Mouse (Mus musculus): Measurements from ENCODE around the gene Adgrg3. TPM values are rescaled to one million over a fixed set of nuclear protein-coding genes. Genes with fewer than 3 reads are reported as not detected.

The Adgrg3 gene
- polyA plus RNA-seq, 1 experiment from 2014 or later, result 3.8 TPM

- Histone ChIP-seq H3K9ac (replicated peaks; ENCODE audit: low read depth, low read length) (no peak overlapping the region), H3K4me2 (replicated peaks; ENCODE audit: low read depth, low read length) (no peak overlapping the region), H3K4me1 (ENCODE audit: control insufficient read depth, insufficient read depth, low read length) (peaks cover 31% of the 10 kb centered on the region), H3K36me3 (ENCODE audit: control insufficient read depth, insufficient read depth, low read length) (no peaks in the 10 kb centered on the region), H3K27ac (ENCODE audit: low read length) (no peak overlapping the region), H3K4me3 (ENCODE audit: low read depth, low read length) (no peak overlapping the region), H3K9me3 (ENCODE audit: control insufficient read depth, low read depth, low read length) (no peaks in the 10 kb centered on the region), H3K27me3 (ENCODE audit: control insufficient read depth, insufficient read depth, low read length) (no peaks in the 10 kb centered on the region)
- WGBS, result 45% methylated on average over 11 of the region's 11 CpGs
- ATAC-seq (ENCODE audit: insufficient number of reproducible peaks, insufficient read depth, low FRiP score, low read depth), result no peak
These were observed 26.7 kb upstream of the Adgrg3 start for GRCm38 (mm10) chr8:94990598-94991453.

GRCm38 (mm10) chr8:94991454-94991994 is 26.0 kb upstream of the Adgrg3 start:
- Histone ChIP-seq H3K36me3 (ENCODE audit: control insufficient read depth, insufficient read depth, low read length) (no peaks in the 10 kb centered on the region), H3K27ac (ENCODE audit: low read length) (no peak overlapping the region), H3K4me1 (ENCODE audit: control insufficient read depth, insufficient read depth, low read length) (peaks cover 31% of the 10 kb centered on the region), H3K27me3 (ENCODE audit: control insufficient read depth, insufficient read depth, low read length) (no peaks in the 10 kb centered on the region), H3K4me3 (ENCODE audit: low read depth, low read length) (no peak overlapping the region), H3K9ac (replicated peaks; ENCODE audit: low read depth, low read length) (no peak overlapping the region), H3K4me2 (replicated peaks; ENCODE audit: low read depth, low read length) (no peak overlapping the region), H3K9me3 (ENCODE audit: control insufficient read depth, low read depth, low read length) (no peaks in the 10 kb centered on the region)
- WGBS, result 78% methylated on average over 9 of the region's 9 CpGs
- ATAC-seq (ENCODE audit: insufficient number of reproducible peaks, insufficient read depth, low FRiP score, low read depth), result no peak

- peaks cover 31% of the 10 kb centered on the region for H3K4me1 ChIP-seq (ENCODE audit: control insufficient read depth, insufficient read depth, low read length)
- H3K27ac ChIP-seq (ENCODE audit: low read length), result peak overlapping the region; percentile 44; the same call in 1 of the 2 replicates
- H3K9me3 ChIP-seq (ENCODE audit: control insufficient read depth, low read depth, low read length), result no peaks in the 10 kb centered on the region
- WGBS, result 79% methylated on average over 4 of the region's 4 CpGs
- H3K4me3 ChIP-seq (ENCODE audit: low read depth, low read length), result no peak overlapping the region
- H3K4me2 ChIP-seq (replicated peaks; ENCODE audit: low read depth, low read length), result no peak overlapping the region
- H3K9ac ChIP-seq (replicated peaks; ENCODE audit: low read depth, low read length), result no peak overlapping the region
- no peak for ATAC-seq (ENCODE audit: insufficient number of reproducible peaks, insufficient read depth, low FRiP score, low read depth)
- no peaks in the 10 kb centered on the region for H3K27me3 ChIP-seq (ENCODE audit: control insufficient read depth, insufficient read depth, low read length)
- H3K36me3 ChIP-seq (ENCODE audit: control insufficient read depth, insufficient read depth, low read length), result no peaks in the 10 kb centered on the region
These were observed 25.5 kb upstream of the Adgrg3 start for GRCm38 (mm10) chr8:94992010-94992409.

GRCm38 (mm10) chr8:94992534-94992933 is 25.0 kb upstream of the Adgrg3 start:
- H3K9me3 ChIP-seq (ENCODE audit: control insufficient read depth, low read depth, low read length), result no peaks in the 10 kb centered on the region
- H3K27me3 ChIP-seq (ENCODE audit: control insufficient read depth, insufficient read depth, low read length), result no peaks in the 10 kb centered on the region
- H3K4me3 ChIP-seq (ENCODE audit: low read depth, low read length), result no peak overlapping the region
- H3K9ac ChIP-seq (replicated peaks; ENCODE audit: low read depth, low read length), result no peak overlapping the region
- H3K27ac ChIP-seq (ENCODE audit: low read length), result peak overlapping the region; percentile 44; the same call in 1 of the 2 replicates
- no peak for ATAC-seq (ENCODE audit: insufficient number of reproducible peaks, insufficient read depth, low FRiP score, low read depth)
- peaks cover 32% of the 10 kb centered on the region for H3K4me1 ChIP-seq (ENCODE audit: control insufficient read depth, insufficient read depth, low read length)
- H3K4me2 ChIP-seq (replicated peaks; ENCODE audit: low read depth, low read length), result no peak overlapping the region
- 58% methylated on average over 5 of the region's 5 CpGs for WGBS
- H3K36me3 ChIP-seq (ENCODE audit: control insufficient read depth, insufficient read depth, low read length), result no peaks in the 10 kb centered on the region

- Histone ChIP-seq H3K4me1 (ENCODE audit: control insufficient read depth, insufficient read depth, low read length) (peaks cover 36% of the 10 kb centered on the region), H3K27ac (ENCODE audit: low read length) (peak overlapping the region; percentile 24; the same call in 1 of the 2 replicates), H3K27me3 (ENCODE audit: control insufficient read depth, insufficient read depth, low read length) (no peaks in the 10 kb centered on the region), H3K9me3 (ENCODE audit: control insufficient read depth, low read depth, low read length) (no peaks in the 10 kb centered on the region), H3K9ac (replicated peaks; ENCODE audit: low read depth, low read length) (no peak overlapping the region), H3K4me2 (replicated peaks; ENCODE audit: low read depth, low read length) (no peak overlapping the region), H3K4me3 (ENCODE audit: low read depth, low read length) (no peak overlapping the region), H3K36me3 (ENCODE audit: control insufficient read depth, insufficient read depth, low read length) (no peaks in the 10 kb centered on the region)
- ATAC-seq (ENCODE audit: insufficient number of reproducible peaks, insufficient read depth, low FRiP score, low read depth), result no peak
- 72% methylated on average over 9 of the region's 9 CpGs for WGBS
These were observed 24.3 kb upstream of the Adgrg3 start for GRCm38 (mm10) chr8:94992996-94993724.

- no peaks in the 10 kb centered on the region for H3K9me3 ChIP-seq (ENCODE audit: control insufficient read depth, low read depth, low read length)
- H3K4me3 ChIP-seq (ENCODE audit: low read depth, low read length), result no peak overlapping the region
- no peak overlapping the region for H3K9ac ChIP-seq (replicated peaks; ENCODE audit: low read depth, low read length)
- H3K36me3 ChIP-seq (ENCODE audit: control insufficient read depth, insufficient read depth, low read length), result no peaks in the 10 kb centered on the region
- H3K4me1 ChIP-seq (ENCODE audit: control insufficient read depth, insufficient read depth, low read length), result peaks cover 39% of the 10 kb centered on the region
- no peak overlapping the region for H3K4me2 ChIP-seq (replicated peaks; ENCODE audit: low read depth, low read length)
- 4% methylated on average over 14 of the region's 14 CpGs for WGBS
- peak; percentile 50; the same call in 1 of the 2 replicates for ATAC-seq (ENCODE audit: insufficient number of reproducible peaks, insufficient read depth, low FRiP score, low read depth)
- no peaks in the 10 kb centered on the region for H3K27me3 ChIP-seq (ENCODE audit: control insufficient read depth, insufficient read depth, low read length)
- H3K27ac ChIP-seq (ENCODE audit: low read length), result no peak overlapping the region
These were observed 23.5 kb upstream of the Adgrg3 start for GRCm38 (mm10) chr8:94994006-94994405.

GRCm38 (mm10) chr8:94994510-94994909 is 23.0 kb upstream of the Adgrg3 start:
- H3K27ac ChIP-seq (ENCODE audit: low read length), result no peak overlapping the region
- H3K9me3 ChIP-seq (ENCODE audit: control insufficient read depth, low read depth, low read length), result no peaks in the 10 kb centered on the region
- no peak overlapping the region for H3K9ac ChIP-seq (replicated peaks; ENCODE audit: low read depth, low read length)
- 22% methylated on average over 1 of the region's 1 CpGs for WGBS
- H3K4me2 ChIP-seq (replicated peaks; ENCODE audit: low read depth, low read length), result no peak overlapping the region
- no peaks in the 10 kb centered on the region for H3K27me3 ChIP-seq (ENCODE audit: control insufficient read depth, insufficient read depth, low read length)
- H3K4me1 ChIP-seq (ENCODE audit: control insufficient read depth, insufficient read depth, low read length), result peaks cover 42% of the 10 kb centered on the region
- H3K36me3 ChIP-seq (ENCODE audit: control insufficient read depth, insufficient read depth, low read length), result no peaks in the 10 kb centered on the region
- H3K4me3 ChIP-seq (ENCODE audit: low read depth, low read length), result no peak overlapping the region
- ATAC-seq (ENCODE audit: insufficient number of reproducible peaks, insufficient read depth, low FRiP score, low read depth), result no peak

- H3K27ac ChIP-seq (ENCODE audit: low read length), result no peak overlapping the region
- no peak for ATAC-seq (ENCODE audit: insufficient number of reproducible peaks, insufficient read depth, low FRiP score, low read depth)
- H3K9me3 ChIP-seq (ENCODE audit: control insufficient read depth, low read depth, low read length), result no peaks in the 10 kb centered on the region
- no peak overlapping the region for H3K4me2 ChIP-seq (replicated peaks; ENCODE audit: low read depth, low read length)
- H3K9ac ChIP-seq (replicated peaks; ENCODE audit: low read depth, low read length), result no peak overlapping the region
- H3K36me3 ChIP-seq (ENCODE audit: control insufficient read depth, insufficient read depth, low read length), result no peaks in the 10 kb centered on the region
- no peak overlapping the region for H3K4me3 ChIP-seq (ENCODE audit: low read depth, low read length)
- WGBS, result 75% methylated on average over 5 of the region's 5 CpGs
- no peaks in the 10 kb centered on the region for H3K27me3 ChIP-seq (ENCODE audit: control insufficient read depth, insufficient read depth, low read length)
- peaks cover 43% of the 10 kb centered on the region for H3K4me1 ChIP-seq (ENCODE audit: control insufficient read depth, insufficient read depth, low read length)
These were observed 22.1 kb upstream of the Adgrg3 start for GRCm38 (mm10) chr8:94995336-94995893.

All from stomach, embryonic 14.5 days (tissue).